Mouse (Mus musculus): ENCODE measurements around the gene Nlrc5. TPM values are rescaled to one million over a fixed set of nuclear protein-coding genes. Genes with fewer than 3 reads are reported as not detected.

The Nlrc5 gene
- polyA plus RNA-seq, 1 experiment from 2014 or later = 0.27 TPM

DNA sequence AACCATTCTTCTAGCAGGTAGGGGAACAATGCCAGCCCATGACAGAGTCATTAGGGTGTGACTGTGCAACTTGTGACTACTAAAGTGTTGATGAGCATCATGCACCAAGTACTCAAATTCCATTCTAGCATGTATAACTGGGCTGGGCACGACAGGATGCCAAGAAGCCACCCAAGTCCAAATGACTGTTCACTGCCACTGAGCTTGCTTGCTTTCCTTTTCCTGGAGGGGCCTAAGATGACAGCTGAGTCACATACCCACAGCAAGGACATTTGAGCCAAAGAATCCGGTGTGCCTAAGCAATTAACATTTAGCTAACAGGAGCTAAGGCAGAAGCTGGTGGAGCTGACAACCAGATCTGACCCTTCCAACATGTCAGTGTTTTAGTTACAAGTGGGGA is 137.7 kb downstream of the Nlrc5 start:
- no peak for ATAC-seq (ENCODE audit: extremely low read depth, insufficient number of reproducible peaks, low FRiP score, low TSS enrichment)
- H3K27ac ChIP-seq (replicated peaks) = no peak overlapping the region
- H3K27me3 ChIP-seq (replicated peaks) = no peaks in the 10 kb centered on the region
- no peak overlapping the region for H3K9ac ChIP-seq
- peaks cover 50% of the 10 kb centered on the region for H3K36me3 ChIP-seq
- no peak overlapping the region for H3K4me3 ChIP-seq
- H3K4me1 ChIP-seq = no peaks in the 10 kb centered on the region
- 70% methylated on average over 2 of the region's 2 CpGs for WGBS
- H3K4me2 ChIP-seq = no peak overlapping the region
- no peaks in the 10 kb centered on the region for H3K9me3 ChIP-seq

DNA sequence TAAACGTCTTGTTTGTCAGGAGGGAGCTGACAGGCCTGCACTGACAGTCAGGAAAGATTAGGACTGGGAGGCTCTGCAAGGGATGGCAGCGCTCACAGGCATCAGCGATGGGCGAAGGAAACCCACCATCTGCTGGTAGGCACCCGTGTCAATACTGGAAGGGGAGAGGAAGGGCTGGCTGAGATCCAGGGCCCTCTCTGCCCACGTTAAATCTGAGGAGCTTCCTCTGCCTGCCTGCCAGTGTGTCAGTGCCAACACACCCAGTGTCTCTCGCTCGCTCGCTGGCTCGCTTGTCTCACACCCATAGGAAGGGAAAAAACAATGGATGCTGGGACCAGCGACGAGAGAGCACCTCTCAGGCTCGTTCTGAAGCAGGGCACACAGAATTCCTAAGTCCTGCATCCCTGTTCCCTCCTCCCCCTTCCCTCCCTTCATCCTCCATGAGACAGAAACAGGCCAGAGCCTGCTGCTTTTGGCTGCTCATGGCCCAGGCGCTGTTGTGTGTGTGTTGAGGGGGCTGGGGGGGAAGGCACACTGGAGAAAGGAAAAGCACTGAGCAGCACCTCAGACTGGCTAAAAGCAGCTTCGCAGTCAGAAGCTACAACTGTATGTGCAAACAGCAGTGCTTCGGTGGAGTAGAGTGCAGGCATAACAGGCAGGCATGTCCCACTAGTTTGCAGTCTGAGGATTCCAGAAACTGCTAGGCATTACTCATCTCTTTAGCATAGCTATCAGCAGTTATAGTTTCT is 140.2 kb downstream of the Nlrc5 start:
- no peak overlapping the region for H3K9ac ChIP-seq
- 86% methylated on average over 16 of the region's 16 CpGs for WGBS
- H3K27ac ChIP-seq (replicated peaks) = no peak overlapping the region
- no peaks in the 10 kb centered on the region for H3K9me3 ChIP-seq
- no peak overlapping the region for H3K4me3 ChIP-seq
- ATAC-seq (ENCODE audit: extremely low read depth, insufficient number of reproducible peaks, low FRiP score, low TSS enrichment) = no peak
- no peak overlapping the region for H3K4me2 ChIP-seq
- peaks cover 75% of the 10 kb centered on the region for H3K36me3 ChIP-seq
- no peaks in the 10 kb centered on the region for H3K27me3 ChIP-seq (replicated peaks)
- H3K4me1 ChIP-seq = no peaks in the 10 kb centered on the region

DNA sequence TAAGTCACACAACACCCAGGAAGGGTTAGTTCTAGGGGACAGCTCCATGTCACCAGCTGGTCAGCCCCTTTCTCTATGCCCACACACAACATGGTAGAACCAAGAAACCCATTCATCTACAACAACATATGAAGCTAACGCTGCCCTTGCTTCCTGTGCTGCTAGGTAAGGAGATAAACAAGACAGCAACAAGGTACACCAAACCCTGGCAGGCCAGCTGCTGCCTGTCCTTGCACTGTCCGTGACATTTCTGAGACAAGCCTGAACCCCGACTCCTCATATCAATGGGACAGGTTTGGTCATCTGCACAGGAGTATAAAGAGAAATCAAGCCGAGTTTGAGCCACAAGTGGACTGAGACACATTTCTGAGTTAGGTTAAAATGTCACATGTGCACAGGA is 141.0 kb downstream of the Nlrc5 start:
- no peak overlapping the region for H3K9ac ChIP-seq
- no peak overlapping the region for H3K4me2 ChIP-seq
- no peaks in the 10 kb centered on the region for H3K9me3 ChIP-seq
- no peak overlapping the region for H3K27ac ChIP-seq (replicated peaks)
- 82% methylated on average over 4 of the region's 4 CpGs for WGBS
- H3K4me1 ChIP-seq = no peaks in the 10 kb centered on the region
- H3K36me3 ChIP-seq = peaks cover 81% of the 10 kb centered on the region
- no peak for ATAC-seq (ENCODE audit: extremely low read depth, insufficient number of reproducible peaks, low FRiP score, low TSS enrichment)
- H3K27me3 ChIP-seq (replicated peaks) = no peaks in the 10 kb centered on the region
- no peak overlapping the region for H3K4me3 ChIP-seq

Small RNAs within 50 kb of the gene (microRNA-seq; reads per million reads assigned to microRNA genes)
- gene Mir7072 = not detected

Other genes with a start within 250 kb of the Nlrc5 start
- 58.0 and 65.9 TPM in 2 replicates for gene Nup93, start 219.8 kb upstream of the Nlrc5 start, polyA plus RNA-seq (2015; fragmentation: Nextera tagmentation; extraction: Ambion mirVana)
- gene Slc12a3, start 105.2 kb upstream of the Nlrc5 start, polyA plus RNA-seq (2015; fragmentation: Nextera tagmentation; extraction: Ambion mirVana) = not detected in 2 replicates
- gene Herpud1, start 47.9 kb upstream of the Nlrc5 start, polyA plus RNA-seq (2015; fragmentation: Nextera tagmentation; extraction: Ambion mirVana) = 80.6 and 81.1 TPM in 2 replicates
- gene Cpne2, start 98.6 kb downstream of the Nlrc5 start, polyA plus RNA-seq (2015; fragmentation: Nextera tagmentation; extraction: Ambion mirVana) = 5.2 and 6.1 TPM in 2 replicates
- gene Rspry1, start 167.6 kb downstream of the Nlrc5 start, polyA plus RNA-seq (2015; fragmentation: Nextera tagmentation; extraction: Ambion mirVana) = 21.6 and 22.9 TPM in 2 replicates
- 32.4 and 33.1 TPM in 2 replicates for gene Fam192a, start 167.6 kb downstream of the Nlrc5 start, polyA plus RNA-seq (2015; fragmentation: Nextera tagmentation; extraction: Ambion mirVana)
- 131 and 135 TPM in 2 replicates for gene Arl2bp, start 232.2 kb downstream of the Nlrc5 start, polyA plus RNA-seq (2015; fragmentation: Nextera tagmentation; extraction: Ambion mirVana)